In genomic region chr7:143160057-143160456, GRCm38 (mm10) we compare ENCODE assay signal across 18 mouse cellular contexts. TPM values are rescaled to one million over a fixed set of nuclear protein-coding genes. Genes with fewer than 3 reads are reported as not detected.
DNase-seq lines count a peak whose midpoint lies in the region; ATAC-seq lines count a peak whose summit lies in the region.
"Had no signal": no experiment of that assay in that cellular context is flagged by ENCODE, and none has a peak within 500 bp of the region (broad histone marks: within the 10 kb centered on the region; RNA-seq: fewer than 3 reads in every experiment).

No protein-coding gene starts in this region.

- peak overlapping the region; percentile 33; the same call in 1 of the 2 replicates for H3K9ac ChIP-seq in heart, embryonic 12.5 days
- H3K9ac ChIP-seq in kidney, embryonic 15.5 days: no peak overlapping the region
- 0 out of 2 replicates have a peak overlapping the region, but pooled peaks have one; percentile 13 for H3K9ac ChIP-seq in neural tube, embryonic 12.5 days
- H3K9ac ChIP-seq: embryonic facial prominence, embryonic 15.5 days; liver, embryonic 13.5 days; lung, embryonic 14.5 days had no signal

- peak overlapping the region; percentile 45; the same call in 1 of the 2 replicates for H3K27ac ChIP-seq in heart, embryonic 12.5 days (ENCODE audit: poor library complexity, severe bottlenecking)
- no peak overlapping the region for H3K27ac ChIP-seq in kidney, embryonic 15.5 days
- H3K27ac ChIP-seq in neural tube, embryonic 12.5 days: no peak overlapping the region
- H3K27ac ChIP-seq: embryonic facial prominence, embryonic 15.5 days; liver, embryonic 13.5 days had no signal

- H3K4me1 ChIP-seq in heart, embryonic 12.5 days (replicated peaks): peaks cover 33% of the 10 kb centered on the region
- peaks cover 26% of the 10 kb centered on the region for H3K4me1 ChIP-seq in kidney, embryonic 15.5 days
- peaks cover 18% of the 10 kb centered on the region for H3K4me1 ChIP-seq in neural tube, embryonic 12.5 days

- 55% methylated on average over 5 of the region's 5 CpGs for WGBS in heart, embryonic 12.5 days
- 23% methylated on average over 5 of the region's 5 CpGs for whole genome bisulfite sequencing in kidney, embryonic 15.5 days
- 61% methylated on average over 5 of the region's 5 CpGs for WGBS in neural tube, embryonic 12.5 days

- no peaks in the 10 kb centered on the region for H3K27me3 ChIP-seq in heart, embryonic 12.5 days (replicated peaks)
- H3K27me3 ChIP-seq in kidney, embryonic 15.5 days: no peaks in the 10 kb centered on the region
- H3K27me3 ChIP-seq in neural tube, embryonic 12.5 days (replicated peaks): no peaks in the 10 kb centered on the region
- H3K27me3 ChIP-seq: embryonic facial prominence, embryonic 15.5 days had no signal

- no peak overlapping the region for H3K4me3 ChIP-seq in heart, embryonic 12.5 days
- no peak overlapping the region for H3K4me3 ChIP-seq in kidney, embryonic 15.5 days (replicated peaks)
- H3K4me3 ChIP-seq in neural tube, embryonic 12.5 days: no peak overlapping the region
- H3K4me3 ChIP-seq: embryonic facial prominence, embryonic 15.5 days; liver, embryonic 13.5 days had no signal

- intact Hi-C loops in heart, postnatal 25 days (cut with DNase I): no loop called here

- no peak for ATAC-seq in heart, embryonic 12.5 days (ENCODE audit: insufficient number of reproducible peaks, low FRiP score)
- peak; percentile 16; the same call in 1 of the 2 replicates for ATAC-seq in kidney, embryonic 15.5 days (replicated peaks; ENCODE audit: low FRiP score)
- no peak for ATAC-seq in neural tube, embryonic 12.5 days (ENCODE audit: low FRiP score, low read depth)
- ATAC-seq: inflammation-experienced regulatory T-cells, adult 6 months had no signal

- no peaks in the 10 kb centered on the region for H3K9me3 ChIP-seq in heart, embryonic 12.5 days (replicated peaks)
- no peaks in the 10 kb centered on the region for H3K9me3 ChIP-seq in kidney, embryonic 15.5 days (replicated peaks)
- no peaks in the 10 kb centered on the region for H3K9me3 ChIP-seq in neural tube, embryonic 12.5 days
- H3K9me3 ChIP-seq: embryonic facial prominence, embryonic 15.5 days; liver, embryonic 13.5 days had no signal

- DNase-seq in heart, postnatal 25 days (ENCODE audit: low spot score): no peak
- DNase-seq in kidney, postnatal 36 days: no peak
- DNase-seq in neural tube, embryonic 10.5 days (ENCODE audit: extremely low spot score, low spot score): no peak
- no peak for DNase-seq in layer of hippocampus, postnatal 10 days (ENCODE audit: low spot score in 2 of 2)
- DNase-seq: adrenal gland, postnatal 36 days; B cell, adult 2 months; cerebellum, adult 11-12 months; cerebellum, postnatal 14 days; kidney, adult 8-10 months; liver, embryonic 13.5 days; lung, embryonic 14.5 days; lung, postnatal 36 days; right cerebral cortex, postnatal 25 days had no signal

- no peaks in the 10 kb centered on the region for H3K36me3 ChIP-seq in heart, embryonic 12.5 days
- no peaks in the 10 kb centered on the region for H3K36me3 ChIP-seq in kidney, embryonic 15.5 days
- H3K36me3 ChIP-seq in neural tube, embryonic 12.5 days: no peaks in the 10 kb centered on the region
- H3K36me3 ChIP-seq: embryonic facial prominence, embryonic 15.5 days; liver, embryonic 13.5 days had no signal

- peak overlapping the region; percentile 9; the same call in 1 of the 2 replicates for H3K4me2 ChIP-seq in heart, embryonic 12.5 days
- no peak overlapping the region for H3K4me2 ChIP-seq in kidney, embryonic 15.5 days
- H3K4me2 ChIP-seq in neural tube, embryonic 12.5 days (replicated peaks): no peak overlapping the region
- H3K4me2 ChIP-seq: embryonic facial prominence, embryonic 15.5 days; liver, embryonic 13.5 days; lung, embryonic 14.5 days had no signal

RNA-seq across cellular contexts. Expression of gene Kcnq1, which starts 53.9 kb away (rescaled TPM):
- polyA plus RNA-seq in heart, embryonic 12.5 days (2016; fragmentation: Nextera tagmentation; extraction: Ambion mirVana): 12.9 and 15.8 TPM in 2 replicates
- total RNA-seq in heart, postnatal 25 days (2021): 10 to 100 TPM; 37.4 to 37.7 TPM
- 5.8 and 6.5 TPM in 2 replicates for polyA plus RNA-seq in kidney, embryonic 15.5 days (2015; fragmentation: Nextera tagmentation; extraction: Ambion mirVana)
- polyA plus RNA-seq in neural tube, embryonic 12.5 days (2016; fragmentation: Nextera tagmentation; extraction: Ambion mirVana): 0.99 and 2.0 TPM in 2 replicates
- 1 to 10 TPM; 1.0 to 2.3 TPM for total RNA-seq in layer of hippocampus, postnatal 10 days (2021)
